Mouse (Mus musculus) c-Kit-negative CD71-positive TER-119-positive erythroid progenitor cells, embryonic 14.5 days (primary cell): ENCODE measurements around the gene Gm13306.
"Not testable (repeated sequence)": the region's sequence is repeated elsewhere in the genome, so short reads cannot be mapped to it uniquely, and the experiment has no call there.

Source experiments
- DNase-seq: peaks from one replicate; pipeline ENCODE4 v3.0.0-alpha.2; 2013; ENCODE audit warnings: low read depth, low spot score

Gm13306 gene

DNA sequence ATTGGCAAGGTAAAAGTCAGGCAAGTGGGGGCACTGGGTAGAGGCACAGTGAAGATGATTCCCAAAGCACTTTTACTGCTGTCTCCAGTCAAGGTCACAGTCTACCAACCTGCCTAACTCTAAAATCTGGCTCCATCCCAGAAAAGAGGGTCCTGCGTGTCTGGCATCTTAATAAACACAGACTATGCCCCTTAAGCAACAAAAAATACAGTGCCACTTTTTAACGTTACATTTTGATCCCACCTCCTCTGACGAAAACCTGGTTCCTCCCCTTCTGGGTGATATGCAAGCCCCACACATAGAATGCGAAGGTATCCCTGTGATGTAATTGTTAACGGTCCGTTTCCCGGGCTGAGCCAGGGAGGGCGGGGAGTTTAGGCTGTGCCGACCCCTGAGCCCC, at the start of gene Gm13306:
TSS of gene Gm13306 (plus strand) at position 301 of the 400 bp plus-strand sequence.
- DNase-seq: not testable (repeated sequence)

GRCm38 (mm10) chr4:42114517-42114916, 38.7 kb upstream of the Gm13306 start, which contains the start of gene Gm13304:
TSS of gene Gm13304 (plus strand) at chr4:42114817.
- DNase-seq: not testable (repeated sequence)

- not testable (repeated sequence) for DNase-seq
Measured at GRCm38 (mm10) chr4:42168503-42168902, 15.3 kb downstream of the Gm13306 start, which contains the start of gene Gm13305. TSS of gene Gm13305 (minus strand) at chr4:42168603.

DNA sequence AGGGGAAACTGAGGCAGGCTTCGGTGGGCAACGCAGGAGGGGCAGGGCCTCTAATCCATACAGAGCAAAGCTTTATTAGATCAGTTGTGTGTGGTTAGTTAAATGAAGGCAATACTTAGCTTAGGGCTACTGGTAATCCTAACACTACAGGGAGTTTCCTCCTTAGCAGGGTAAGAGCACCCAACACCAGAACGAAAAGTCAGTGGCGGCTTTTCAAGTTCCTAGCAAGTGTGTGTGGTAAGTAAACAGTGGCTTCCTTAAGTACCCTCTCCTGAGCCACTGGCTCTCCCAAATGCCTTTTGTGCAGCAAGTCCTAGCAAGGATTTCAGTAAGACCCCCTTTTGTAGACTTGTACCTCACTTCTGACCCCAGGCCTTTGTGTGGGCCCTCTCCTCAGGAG, 25.0 kb downstream of the Gm13306 start:
- not testable (repeated sequence) for DNase-seq

- DNase-seq: not testable (repeated sequence)
Measured at GRCm38 (mm10) chr4:42183234-42184197, 30.3 kb downstream of the Gm13306 start.

GRCm38 (mm10) chr4:42184324-42184979, 31.2 kb downstream of the Gm13306 start:
- not testable (repeated sequence) for DNase-seq

- not testable (repeated sequence) for DNase-seq
Measured at GRCm38 (mm10) chr4:42184980-42185372, 31.7 kb downstream of the Gm13306 start.
